Mouse (Mus musculus) midbrain, embryonic 14.5 days (tissue): ENCODE results near the gene Bptf. TPM values are rescaled to one million over a fixed set of nuclear protein-coding genes. Genes with fewer than 3 reads are reported as not detected.

Experiments used
- ATAC-seq: fragments of 200-750 bp; cut with Nextera tagmentation; 2 replicates; pipeline ENCODE4 v1.8.0; 2017; ENCODE audit warnings: moderate number of reproducible peaks, moderate library complexity; ENCODE audit not compliant: low FRiP score, low TSS enrichment
- DNase-seq: peaks from one replicate; pipeline ENCODE4 v3.0.0-alpha.2; 2015
- H3K27ac ChIP-seq: fragments of 300-500 bp; sonication (generic); replicated peaks from 2 replicates; pipeline ENCODE4 v1.5.1; 2014; ENCODE audit warnings: mild to moderate bottlenecking, low read depth, low read length, moderate library complexity
- H3K27me3 ChIP-seq: fragments of 300-500 bp; sonication (generic); 2 replicates; pipeline ENCODE4 v1.6.1; 2014; ENCODE audit warnings: low read length, control low read depth, mixed read lengths; ENCODE audit not compliant: control insufficient read depth, insufficient read depth
- H3K36me3 ChIP-seq: fragments of 300-500 bp; sonication (generic); 2 replicates; pipeline ENCODE4 v1.6.1; 2014; ENCODE audit warnings: low read length, control low read depth; ENCODE audit not compliant: control insufficient read depth, insufficient read depth
- H3K4me1 ChIP-seq: fragments of 300-500 bp; sonication (generic); 2 replicates; pipeline ENCODE4 v1.6.1; 2014; ENCODE audit warnings: mild to moderate bottlenecking, antibody characterized with exemption, low read length, control low read depth; ENCODE audit not compliant: control insufficient read depth, insufficient read depth
- H3K4me2 ChIP-seq: fragments of 300-500 bp; sonication (generic); 2 replicates; pipeline ENCODE4 v1.6.1; 2014; ENCODE audit warnings: mild to moderate bottlenecking, low read length, moderate library complexity
- H3K4me3 ChIP-seq: fragments of 300-500 bp; sonication (generic); replicated peaks from 2 replicates; pipeline ENCODE4 v1.5.1; 2014; ENCODE audit warnings: low read depth, low read length
- H3K9ac ChIP-seq: fragments of 300-500 bp; sonication (generic); replicated peaks from 2 replicates; pipeline ENCODE4 v1.6.1; 2014; ENCODE audit warnings: mild to moderate bottlenecking, low read length, moderate library complexity
- H3K9me3 ChIP-seq: fragments of 300-500 bp; sonication (generic); 2 replicates; pipeline ENCODE4 v1.6.1; 2016; ENCODE audit warnings: low read length, control low read depth, mixed read lengths; ENCODE audit not compliant: control insufficient read depth
- WGBS: fragments of 180-500 bp; shearing (Covaris S2); extraction: QIAGEN DNeasy Blood & Tissue Kit; methylation state at CpG from one replicate; pipeline ENCODE4 v1.1.7; 2014; 5-methylcytosine and 5-hydroxymethylcytosine counted together
- polyA plus RNA-seq: library from polyadenylated mRNA; unstranded; fragments of >200 nt; fragmentation: Nextera tagmentation; extraction: Ambion mirVana; gene quantifications from 2 replicates; pipeline ENCODE4 v1.2.1, GENCODE M21; 2014

Gene Bptf
- polyA plus RNA-seq, 1 experiment from 2014 or later: 46.9 TPM

DNA sequence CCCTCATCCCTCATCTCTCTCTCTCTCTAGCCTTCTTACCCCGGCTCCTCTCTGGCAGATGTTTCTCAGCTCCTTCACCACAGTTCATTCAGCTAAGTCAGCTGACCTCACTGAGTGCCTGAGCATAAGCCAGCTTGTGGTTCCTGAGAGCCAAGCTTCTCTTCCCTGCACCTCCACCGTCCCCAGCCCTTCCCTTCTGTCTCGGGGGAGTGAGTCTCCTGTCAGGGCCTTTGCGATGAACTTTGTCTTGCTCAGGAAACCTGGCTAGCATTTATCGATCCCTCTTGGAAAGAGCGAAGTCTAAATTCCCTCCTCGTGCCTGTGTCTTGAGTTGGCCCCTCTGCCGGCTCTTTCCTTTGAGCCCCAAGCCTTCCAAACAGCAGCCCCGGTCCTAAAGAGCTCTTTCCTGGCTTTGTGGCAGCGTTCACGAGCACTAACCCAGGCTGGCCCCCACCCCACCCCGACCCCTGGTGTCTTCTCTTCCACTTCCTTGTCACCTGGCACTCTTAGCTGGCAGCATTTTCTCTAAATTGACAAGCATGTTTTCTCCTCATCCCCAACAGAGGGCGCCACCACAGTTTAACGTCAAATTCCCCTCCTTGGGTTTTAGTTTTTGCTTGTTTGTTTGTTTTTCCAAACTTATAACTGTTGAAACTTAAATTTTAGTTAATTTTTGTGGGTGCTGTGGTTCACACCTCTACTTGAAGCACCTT lies 117.2 kb downstream of the Bptf start:
- Histone ChIP-seq H3K4me3 (no peak overlapping the region), H3K27me3 (no peaks in the 10 kb centered on the region), H3K4me2 (no peak overlapping the region), H3K36me3 (no peaks in the 10 kb centered on the region), H3K9ac (no peak overlapping the region), H3K9me3 (no peaks in the 10 kb centered on the region), H3K27ac (no peak overlapping the region), H3K4me1 (no peaks in the 10 kb centered on the region)
- no peak for ATAC-seq
- 48% methylated on average over 14 of the region's 14 CpGs for WGBS
- DNase-seq: no peak

DNA sequence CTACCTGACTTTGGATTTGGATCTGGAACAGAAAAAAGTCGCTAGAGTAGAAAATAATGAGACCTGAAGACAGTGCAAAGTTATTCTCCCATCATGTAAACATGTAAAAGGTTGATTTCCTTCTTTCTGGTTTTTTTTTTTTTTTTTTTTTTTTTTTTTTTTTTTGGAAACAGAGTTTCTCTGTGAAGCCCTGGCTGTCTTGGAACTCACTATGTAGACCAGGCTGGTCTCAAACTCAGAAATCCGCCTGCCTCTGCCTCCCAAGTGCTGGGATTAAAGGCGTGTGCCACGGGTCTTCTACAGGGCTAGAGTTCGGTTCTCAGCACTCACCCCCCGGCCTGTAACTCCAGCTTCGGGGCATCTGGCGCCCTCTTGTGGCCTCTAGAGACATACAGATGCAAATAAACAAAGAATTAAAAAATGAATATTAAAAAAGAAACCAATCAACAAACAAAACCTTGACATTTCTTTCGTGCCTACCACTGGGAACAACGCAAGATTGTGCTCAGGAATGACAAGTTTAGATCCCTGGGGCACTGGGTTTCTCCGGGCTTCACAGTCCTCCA lies 117.8 kb downstream of the Bptf start:
- 77% methylated on average over 11 of the region's 11 CpGs for WGBS
- H3K4me1 ChIP-seq: no peaks in the 10 kb centered on the region
- H3K27ac ChIP-seq: no peak overlapping the region
- no peak overlapping the region for H3K4me2 ChIP-seq
- H3K27me3 ChIP-seq: no peaks in the 10 kb centered on the region
- no peaks in the 10 kb centered on the region for H3K9me3 ChIP-seq
- DNase-seq (no peak), ATAC-seq (no peak)
- H3K36me3 ChIP-seq: no peaks in the 10 kb centered on the region
- H3K4me3 ChIP-seq: no peak overlapping the region
- H3K9ac ChIP-seq: no peak overlapping the region

DNA sequence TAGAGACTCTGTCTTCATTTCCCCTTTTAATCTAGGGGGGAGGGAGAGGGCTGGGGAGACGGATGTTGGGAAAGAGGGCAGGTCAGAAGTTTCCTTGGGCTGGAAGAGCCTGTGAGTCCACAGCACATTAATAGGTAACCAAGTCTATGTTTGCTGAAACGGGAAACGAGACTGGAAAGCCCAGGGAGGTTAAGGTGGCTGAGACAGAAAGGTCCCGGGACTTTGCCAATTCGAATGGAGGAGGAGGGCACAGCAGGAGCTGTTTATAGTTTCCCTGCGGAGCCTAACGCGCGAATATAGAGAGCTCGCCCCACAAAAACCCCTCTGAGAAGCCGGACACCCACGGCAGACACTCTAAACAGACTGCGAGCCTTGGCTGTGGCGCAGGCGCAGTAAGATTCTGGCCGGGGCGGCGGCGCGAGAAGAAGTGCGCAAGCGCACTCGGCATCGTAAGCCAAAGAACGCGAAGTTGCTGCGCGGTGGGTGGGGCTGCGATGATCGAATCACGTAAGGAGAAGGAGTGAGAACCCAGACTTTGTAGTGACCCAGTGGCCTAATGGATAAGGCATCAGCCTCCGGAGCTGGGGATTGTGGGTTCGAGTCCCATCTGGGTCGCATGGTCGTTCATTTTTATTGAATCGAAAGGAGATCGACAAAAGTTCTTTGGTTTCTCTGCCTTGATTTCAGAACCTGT lies 119.5 kb downstream of the Bptf start:
- Histone ChIP-seq H3K4me2 (peak overlapping the region; percentile 62), H3K9me3 (no peaks in the 10 kb centered on the region), H3K27me3 (no peaks in the 10 kb centered on the region), H3K36me3 (no peaks in the 10 kb centered on the region), H3K4me1 (no peaks in the 10 kb centered on the region), H3K9ac (peak overlapping the region; percentile 72), H3K27ac (peak overlapping the region; percentile 90), H3K4me3 (peak overlapping the region; percentile 63)
- DNase-seq (peak; percentile 99), ATAC-seq (peak; percentile 95)
- WGBS: under 1% methylated on average over 37 of the region's 37 CpGs

DNA sequence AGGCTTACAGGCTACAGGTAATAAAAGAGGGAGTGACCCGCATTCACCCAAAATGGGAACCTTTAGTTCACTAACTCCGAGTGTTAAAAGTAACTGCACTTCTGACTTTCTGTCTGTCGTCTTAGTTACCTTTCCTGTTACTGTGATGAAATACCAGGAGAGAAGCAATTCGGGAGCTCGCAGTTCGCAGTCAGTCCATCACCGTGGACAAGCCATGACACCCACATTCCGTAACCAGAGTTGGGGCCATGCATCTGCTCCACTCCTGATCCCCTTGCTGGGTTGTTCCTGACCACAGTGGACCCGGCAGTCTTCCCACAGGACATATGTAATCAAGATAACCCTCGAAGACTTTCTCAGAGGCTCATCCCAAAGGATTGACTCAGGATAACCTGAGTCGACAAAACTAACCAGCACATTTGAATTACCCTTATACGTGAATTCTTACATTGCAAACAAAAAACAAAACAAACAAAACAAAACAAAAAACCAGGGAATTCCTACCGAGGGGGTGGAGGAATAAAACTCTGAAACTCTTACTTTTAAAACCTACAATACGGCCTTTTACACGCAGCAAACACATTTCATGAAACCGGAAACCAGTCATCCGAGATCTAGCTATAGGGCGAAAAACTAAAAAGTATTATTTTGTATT lies 120.1 kb downstream of the Bptf start:
- WGBS: 46% methylated on average over 18 of the region's 18 CpGs
- H3K9ac ChIP-seq: peak overlapping the region; percentile 72
- peak overlapping the region; percentile 62 for H3K4me2 ChIP-seq
- H3K27me3 ChIP-seq: no peaks in the 10 kb centered on the region
- peak overlapping the region; percentile 63 for H3K4me3 ChIP-seq
- DNase-seq: no peak
- no peaks in the 10 kb centered on the region for H3K36me3 ChIP-seq
- H3K9me3 ChIP-seq: no peaks in the 10 kb centered on the region
- peak overlapping the region; percentile 90 for H3K27ac ChIP-seq
- ATAC-seq: no peak
- H3K4me1 ChIP-seq: no peaks in the 10 kb centered on the region

DNA sequence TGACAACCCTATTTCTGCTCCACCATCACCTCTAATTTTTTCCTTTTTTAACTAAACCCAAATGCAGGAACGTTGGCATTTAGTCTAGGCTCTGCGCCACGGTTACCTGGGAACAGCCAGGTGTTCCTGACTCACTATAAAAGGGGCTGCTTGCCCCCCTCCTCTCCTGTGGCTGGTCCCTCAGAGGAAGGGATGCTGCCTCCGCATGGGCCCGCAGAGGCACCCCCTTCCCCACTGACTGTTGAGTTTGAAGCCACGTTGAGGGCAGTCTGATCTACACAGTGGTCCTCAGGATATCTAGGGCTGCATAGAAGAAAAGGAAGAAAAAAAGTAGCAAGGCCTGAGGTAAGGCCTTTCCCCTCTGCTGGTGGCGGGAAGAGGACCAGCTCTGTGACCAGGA lies 120.8 kb downstream of the Bptf start:
- Histone ChIP-seq H3K9ac (no peak overlapping the region), H3K27me3 (no peaks in the 10 kb centered on the region), H3K4me2 (no peak overlapping the region), H3K27ac (no peak overlapping the region), H3K9me3 (no peaks in the 10 kb centered on the region), H3K4me3 (no peak overlapping the region), H3K36me3 (no peaks in the 10 kb centered on the region), H3K4me1 (no peaks in the 10 kb centered on the region)
- DNase-seq: no peak
- 74% methylated on average over 7 of the region's 7 CpGs for WGBS
- no peak for ATAC-seq

DNA sequence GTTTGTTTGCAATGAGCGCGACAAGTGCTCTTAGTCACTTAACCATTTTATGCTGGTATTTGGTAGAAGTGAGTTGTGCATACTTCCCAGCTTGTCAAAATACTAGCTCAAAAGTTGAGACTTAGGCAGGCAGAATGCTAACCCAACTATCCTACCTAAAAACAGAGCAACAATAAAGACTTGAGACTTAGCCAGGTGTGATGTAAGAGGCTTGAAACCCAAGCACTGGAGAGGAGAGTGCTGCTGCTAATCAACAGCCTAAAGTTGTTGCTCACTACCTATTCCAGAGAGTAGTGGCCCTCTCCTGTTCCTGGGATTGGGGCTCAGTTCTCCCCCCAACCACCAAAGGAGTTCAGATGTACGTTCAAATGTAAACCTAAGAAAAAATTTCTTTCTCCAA lies 121.5 kb downstream of the Bptf start:
- Histone ChIP-seq H3K27me3 (no peaks in the 10 kb centered on the region), H3K36me3 (no peaks in the 10 kb centered on the region), H3K9ac (no peak overlapping the region), H3K4me2 (no peak overlapping the region), H3K4me3 (no peak overlapping the region), H3K9me3 (no peaks in the 10 kb centered on the region), H3K27ac (no peak overlapping the region), H3K4me1 (no peaks in the 10 kb centered on the region)
- ATAC-seq: no peak
- no peak for DNase-seq
- WGBS: 97% methylated on average over 3 of the region's 3 CpGs

DNA sequence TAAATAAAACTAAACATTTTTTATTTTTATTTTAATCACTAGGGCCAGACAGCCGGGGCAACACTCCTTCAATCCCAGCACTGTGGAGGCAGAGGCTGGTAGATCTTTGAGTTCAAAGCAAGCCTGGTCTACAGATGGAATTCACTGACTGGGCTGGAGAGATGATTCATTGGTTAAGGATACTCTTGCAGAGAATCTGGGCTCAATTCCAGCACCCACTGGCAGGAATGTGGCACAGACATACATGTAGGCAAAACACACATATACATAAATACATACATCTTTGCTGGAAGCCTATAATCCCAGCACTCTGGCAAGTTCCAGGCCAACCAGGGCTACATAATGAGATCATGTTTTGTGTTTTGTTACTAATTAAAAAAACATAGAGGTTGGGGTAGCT lies 126.4 kb downstream of the Bptf start:
- WGBS: 100% methylated on average over 1 of the region's 1 CpGs
- no peak for DNase-seq
- Histone ChIP-seq H3K9ac (no peak overlapping the region), H3K36me3 (no peaks in the 10 kb centered on the region), H3K27me3 (no peaks in the 10 kb centered on the region), H3K4me1 (no peaks in the 10 kb centered on the region), H3K4me2 (no peak overlapping the region), H3K27ac (no peak overlapping the region), H3K9me3 (no peaks in the 10 kb centered on the region), H3K4me3 (no peak overlapping the region)
- ATAC-seq: no peak

DNA sequence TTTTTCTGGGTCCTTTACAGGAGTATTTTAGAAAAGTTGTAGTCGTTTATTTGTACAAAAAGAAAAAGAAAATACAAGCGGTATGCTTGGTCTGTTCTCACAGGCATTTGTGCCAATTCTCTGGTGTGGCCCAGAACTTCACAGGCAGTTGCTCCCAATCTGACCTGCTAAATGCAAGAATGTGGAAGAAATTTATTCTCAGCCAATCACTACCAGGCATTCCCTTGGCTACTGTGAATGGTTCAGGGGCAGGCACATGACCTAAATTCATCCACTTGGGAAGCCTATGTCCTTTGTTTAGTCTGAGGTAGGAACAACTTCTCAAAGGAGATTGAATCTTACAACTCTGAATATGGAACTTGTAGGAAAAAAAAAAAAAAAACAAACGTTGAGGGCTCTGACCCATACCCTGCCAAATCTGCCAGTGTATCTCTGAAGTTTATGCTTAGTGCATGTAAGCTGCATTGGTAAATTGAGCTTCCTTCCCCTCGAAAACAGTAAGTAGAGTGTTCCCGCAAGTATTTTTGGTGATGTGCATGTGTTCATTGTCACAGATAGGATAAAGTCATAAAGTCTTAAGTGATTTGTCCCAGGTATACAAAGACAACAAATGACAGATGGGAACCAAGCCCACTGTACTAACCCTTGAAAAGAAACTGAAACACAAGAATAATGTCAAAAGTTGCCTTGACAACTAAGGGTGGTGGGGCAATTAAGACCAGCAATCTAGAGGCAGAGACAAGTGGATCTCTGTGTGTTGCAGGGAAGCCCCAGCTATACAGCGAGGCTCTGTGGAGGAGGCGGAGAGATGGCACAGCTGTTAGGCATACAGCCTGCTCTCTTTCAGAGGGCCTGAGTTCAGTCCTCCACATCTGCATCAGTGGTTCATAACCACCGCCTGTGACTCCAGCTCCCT lies 129.9 kb downstream of the Bptf start:
- Histone ChIP-seq H3K27ac (no peak overlapping the region), H3K4me1 (peaks cover 6% of the 10 kb centered on the region; the same call in 1 of the 2 replicates), H3K27me3 (no peaks in the 10 kb centered on the region), H3K9ac (no peak overlapping the region), H3K36me3 (peaks cover 1% of the 10 kb centered on the region; the same call in 1 of the 2 replicates), H3K9me3 (no peaks in the 10 kb centered on the region), H3K4me2 (no peak overlapping the region), H3K4me3 (no peak overlapping the region)
- ATAC-seq: no peak
- DNase-seq: peak; percentile 22
- WGBS: 45% methylated on average over 7 of the region's 8 CpGs
